Mouse (Mus musculus): Measurements from ENCODE around the gene Tbl1x.

The Tbl1x gene

GRCm38 (mm10) chrX:77544550-77544949 lies 33.7 kb downstream of the Tbl1x start:
- no peak for DNase-seq (ENCODE audit: low read depth, low spot score)

GRCm38 (mm10) chrX:77545362-77546078 lies 34.7 kb downstream of the Tbl1x start:
- no peak for DNase-seq (ENCODE audit: low read depth, low spot score)

- DNase-seq (ENCODE audit: low read depth, low spot score) = no peak
Observed at GRCm38 (mm10) chrX:77546448-77546847, 35.6 kb downstream of the Tbl1x start.

- no peak for DNase-seq (ENCODE audit: low read depth, low spot score)
Observed at GRCm38 (mm10) chrX:77548951-77549350, 38.1 kb downstream of the Tbl1x start.

GRCm38 (mm10) chrX:77550388-77550787 lies 39.6 kb downstream of the Tbl1x start:
- DNase-seq (ENCODE audit: low read depth, low spot score) = no peak

- no peak for DNase-seq (ENCODE audit: low read depth, low spot score)
Observed at GRCm38 (mm10) chrX:77551306-77551705, 40.5 kb downstream of the Tbl1x start.

GRCm38 (mm10) chrX:77552088-77552487 lies 41.3 kb downstream of the Tbl1x start:
- no peak for DNase-seq (ENCODE audit: low read depth, low spot score)

- DNase-seq (ENCODE audit: low read depth, low spot score) = no peak
Observed at GRCm38 (mm10) chrX:77555985-77556384, 45.2 kb downstream of the Tbl1x start.

- DNase-seq (ENCODE audit: low read depth, low spot score) = no peak
Observed at GRCm38 (mm10) chrX:77559199-77559881, 48.5 kb downstream of the Tbl1x start.

- no peak for DNase-seq (ENCODE audit: low read depth, low spot score)
Observed at GRCm38 (mm10) chrX:77563616-77564015, 52.8 kb downstream of the Tbl1x start.

GRCm38 (mm10) chrX:77566739-77567138 lies 55.9 kb downstream of the Tbl1x start:
- no peak for DNase-seq (ENCODE audit: low read depth, low spot score)

- no peak for DNase-seq (ENCODE audit: low read depth, low spot score)
Observed at GRCm38 (mm10) chrX:77568013-77568412, 57.2 kb downstream of the Tbl1x start.

- no peak for DNase-seq (ENCODE audit: low read depth, low spot score)
Observed at GRCm38 (mm10) chrX:77573743-77574142, 62.9 kb downstream of the Tbl1x start.

GRCm38 (mm10) chrX:77577108-77577507 lies 66.3 kb downstream of the Tbl1x start:
- DNase-seq (ENCODE audit: low read depth, low spot score) = no peak

GRCm38 (mm10) chrX:77578172-77578571 lies 67.4 kb downstream of the Tbl1x start:
- DNase-seq (ENCODE audit: low read depth, low spot score) = no peak

GRCm38 (mm10) chrX:77579964-77580363 lies 69.2 kb downstream of the Tbl1x start:
- DNase-seq (ENCODE audit: low read depth, low spot score) = no peak

- DNase-seq (ENCODE audit: low read depth, low spot score) = no peak
Observed at GRCm38 (mm10) chrX:77585974-77586373, 75.2 kb downstream of the Tbl1x start.

- no peak for DNase-seq (ENCODE audit: low read depth, low spot score)
Observed at GRCm38 (mm10) chrX:77594670-77595224, 83.9 kb downstream of the Tbl1x start.

GRCm38 (mm10) chrX:77597674-77598073 lies 86.9 kb downstream of the Tbl1x start:
- DNase-seq (ENCODE audit: low read depth, low spot score) = no peak

- no peak for DNase-seq (ENCODE audit: low read depth, low spot score)
Observed at GRCm38 (mm10) chrX:77598736-77599135, 87.9 kb downstream of the Tbl1x start.

- DNase-seq (ENCODE audit: low read depth, low spot score) = no peak
Observed at GRCm38 (mm10) chrX:77603496-77604258, 92.9 kb downstream of the Tbl1x start.

- DNase-seq (ENCODE audit: low read depth, low spot score) = no peak
Observed at GRCm38 (mm10) chrX:77607488-77607887, 96.7 kb downstream of the Tbl1x start.
